Mouse (Mus musculus) c-Kit-negative CD71-positive TER-119-positive erythroid progenitor cells, embryonic 14.5 days (primary cell): ENCODE results near the gene Cmss1.

Experiments
- DNase-seq: peaks from one replicate; pipeline ENCODE4 v3.0.0-alpha.2; 2013; ENCODE audit warnings: low read depth, low spot score

Cmss1 gene

GRCm38 (mm10) chr16:57606444-57607227, at the start of gene Cmss1:
TSS of gene Cmss1 (minus strand) at chr16:57606864.
- DNase-seq: peak; percentile 77

GRCm38 (mm10) chr16:57649888-57650287, 43.2 kb upstream of the Cmss1 start:
- DNase-seq: no peak

GRCm38 (mm10) chr16:57641346-57641885, 34.8 kb upstream of the Cmss1 start:
- no peak for DNase-seq

GRCm38 (mm10) chr16:57634766-57635165, 28.1 kb upstream of the Cmss1 start:
- no peak for DNase-seq

- DNase-seq: no peak
These were observed 27.5 kb upstream of the Cmss1 start for GRCm38 (mm10) chr16:57634191-57634590.

- no peak for DNase-seq
These were observed 5.1 kb upstream of the Cmss1 start for GRCm38 (mm10) chr16:57611768-57612167.

- DNase-seq: no peak
These were observed 5.6 kb downstream of the Cmss1 start for GRCm38 (mm10) chr16:57601031-57601430.

GRCm38 (mm10) chr16:57597295-57597957, 9.2 kb downstream of the Cmss1 start:
- DNase-seq: no peak

- peak; percentile 21 for DNase-seq
These were observed 13.1 kb downstream of the Cmss1 start for GRCm38 (mm10) chr16:57593422-57594157.

- DNase-seq: no peak
These were observed 21.5 kb downstream of the Cmss1 start for GRCm38 (mm10) chr16:57585201-57585600.

- no peak for DNase-seq
These were observed 24.7 kb downstream of the Cmss1 start for GRCm38 (mm10) chr16:57582008-57582407.

- no peak for DNase-seq
These were observed 26.6 kb downstream of the Cmss1 start for GRCm38 (mm10) chr16:57580041-57580440.

- no peak for DNase-seq
These were observed 29.1 kb downstream of the Cmss1 start for GRCm38 (mm10) chr16:57577519-57577918.

GRCm38 (mm10) chr16:57575764-57576388, 30.8 kb downstream of the Cmss1 start:
- no peak for DNase-seq

- no peak for DNase-seq
These were observed 32.8 kb downstream of the Cmss1 start for GRCm38 (mm10) chr16:57573831-57574230.

GRCm38 (mm10) chr16:57570789-57571311, 35.8 kb downstream of the Cmss1 start:
- no peak for DNase-seq

GRCm38 (mm10) chr16:57568648-57569404, 37.8 kb downstream of the Cmss1 start:
- no peak for DNase-seq

GRCm38 (mm10) chr16:57566215-57566614, 40.4 kb downstream of the Cmss1 start:
- DNase-seq: no peak

GRCm38 (mm10) chr16:57564807-57565206, 41.9 kb downstream of the Cmss1 start:
- no peak for DNase-seq

- no peak for DNase-seq
These were observed 43.2 kb downstream of the Cmss1 start for GRCm38 (mm10) chr16:57563453-57563852.

- DNase-seq: no peak
These were observed 46.5 kb downstream of the Cmss1 start for GRCm38 (mm10) chr16:57560185-57560584.
